Mouse (Mus musculus): Measurements from ENCODE around the gene Slc4a1ap. TPM values are rescaled to one million over a fixed set of nuclear protein-coding genes. Genes with fewer than 3 reads are reported as not detected.
A peak's percentile ranks its signal among the peaks of the same experiment; 100 is the strongest.

The Slc4a1ap gene
- polyA plus RNA-seq, 1 experiment from 2014 or later: 15.2 TPM

- H3K27me3 ChIP-seq (ENCODE audit: control insufficient read depth, insufficient read depth, low read length): no peaks in the 10 kb centered on the region
- TF ChIP-seq CTCF (IDR thresholded peaks at IDR 0.05; ENCODE audit: low read depth) (no peak), EP300 (optimal IDR thresholded peaks at IDR 0.05) (no peak)
- DNase-seq (ENCODE audit: low spot score): no peak
- no peaks in the 10 kb centered on the region for H3K36me3 ChIP-seq (ENCODE audit: control insufficient read depth, insufficient read depth, low read length)
- no peak overlapping the region for H3K4me2 ChIP-seq (replicated peaks; ENCODE audit: low read depth)
- 71% methylated on average over 3 of the region's 3 CpGs for WGBS
- no peaks in the 10 kb centered on the region for H3K4me1 ChIP-seq (replicated peaks; ENCODE audit: control insufficient read depth, insufficient read depth)
- no peak overlapping the region for H3K27ac ChIP-seq (replicated peaks)
- no peak for ATAC-seq (ENCODE audit: low FRiP score, low TSS enrichment)
- no peak overlapping the region for H3K4me3 ChIP-seq (ENCODE audit: low read depth, low read length)
- H3K9me3 ChIP-seq (ENCODE audit: control insufficient read depth, low read length): no peaks in the 10 kb centered on the region
- H3K9ac ChIP-seq (ENCODE audit: low read length): no peak overlapping the region
Measured at GRCm38 (mm10) chr5:31573722-31574121, 46.9 kb downstream of the Slc4a1ap start.

- H3K36me3 ChIP-seq (ENCODE audit: control insufficient read depth, insufficient read depth, low read length): no peaks in the 10 kb centered on the region
- TF ChIP-seq CTCF (IDR thresholded peaks at IDR 0.05; ENCODE audit: low read depth) (no peak), EP300 (optimal IDR thresholded peaks at IDR 0.05) (no peak)
- DNase-seq (ENCODE audit: low spot score) (no peak), ATAC-seq (ENCODE audit: low FRiP score, low TSS enrichment) (peak; percentile 87)
- no peaks in the 10 kb centered on the region for H3K9me3 ChIP-seq (ENCODE audit: control insufficient read depth, low read length)
- H3K9ac ChIP-seq (ENCODE audit: low read length): no peak overlapping the region
- H3K27me3 ChIP-seq (ENCODE audit: control insufficient read depth, insufficient read depth, low read length): no peaks in the 10 kb centered on the region
- no peak overlapping the region for H3K4me2 ChIP-seq (replicated peaks; ENCODE audit: low read depth)
- 58% methylated on average over 7 of the region's 7 CpGs for WGBS
- H3K4me1 ChIP-seq (replicated peaks; ENCODE audit: control insufficient read depth, insufficient read depth): no peaks in the 10 kb centered on the region
- no peak overlapping the region for H3K27ac ChIP-seq (replicated peaks)
- no peak overlapping the region for H3K4me3 ChIP-seq (ENCODE audit: low read depth, low read length)
Measured at GRCm38 (mm10) chr5:31576539-31576975, 49.8 kb downstream of the Slc4a1ap start.

- DNase-seq (ENCODE audit: low spot score) (no peak), ATAC-seq (ENCODE audit: low FRiP score, low TSS enrichment) (no peak)
- TF ChIP-seq CTCF (IDR thresholded peaks at IDR 0.05; ENCODE audit: low read depth) (no peak), EP300 (optimal IDR thresholded peaks at IDR 0.05) (no peak)
- H3K27ac ChIP-seq (replicated peaks): no peak overlapping the region
- no peaks in the 10 kb centered on the region for H3K36me3 ChIP-seq (ENCODE audit: control insufficient read depth, insufficient read depth, low read length)
- H3K27me3 ChIP-seq (ENCODE audit: control insufficient read depth, insufficient read depth, low read length): no peaks in the 10 kb centered on the region
- H3K9me3 ChIP-seq (ENCODE audit: control insufficient read depth, low read length): no peaks in the 10 kb centered on the region
- H3K9ac ChIP-seq (ENCODE audit: low read length): no peak overlapping the region
- no peaks in the 10 kb centered on the region for H3K4me1 ChIP-seq (replicated peaks; ENCODE audit: control insufficient read depth, insufficient read depth)
- 69% methylated on average over 6 of the region's 6 CpGs for WGBS
- H3K4me3 ChIP-seq (ENCODE audit: low read depth, low read length): no peak overlapping the region
- no peak overlapping the region for H3K4me2 ChIP-seq (replicated peaks; ENCODE audit: low read depth)
Measured at GRCm38 (mm10) chr5:31581263-31581662, 54.5 kb downstream of the Slc4a1ap start.

- no peak; the same call in 1 of the 2 replicates for ATAC-seq (ENCODE audit: low FRiP score, low TSS enrichment)
- Histone ChIP-seq H3K36me3 (ENCODE audit: control insufficient read depth, insufficient read depth, low read length) (no peaks in the 10 kb centered on the region), H3K27ac (replicated peaks) (no peak overlapping the region), H3K4me1 (replicated peaks; ENCODE audit: control insufficient read depth, insufficient read depth) (no peaks in the 10 kb centered on the region), H3K4me3 (ENCODE audit: low read depth, low read length) (no peak overlapping the region), H3K4me2 (replicated peaks; ENCODE audit: low read depth) (no peak overlapping the region), H3K27me3 (ENCODE audit: control insufficient read depth, insufficient read depth, low read length) (no peaks in the 10 kb centered on the region), H3K9ac (ENCODE audit: low read length) (no peak overlapping the region), H3K9me3 (ENCODE audit: control insufficient read depth, low read length) (no peaks in the 10 kb centered on the region)
- DNase-seq (ENCODE audit: low spot score): no peak
- 66% methylated on average over 3 of the region's 3 CpGs for WGBS
- no peak for TF ChIP-seq EP300 (optimal IDR thresholded peaks at IDR 0.05)
- TF ChIP-seq CTCF (IDR thresholded peaks at IDR 0.05; ENCODE audit: low read depth): no peak
Measured at GRCm38 (mm10) chr5:31581932-31582331, 55.1 kb downstream of the Slc4a1ap start.

GRCm38 (mm10) chr5:31583261-31583660 lies 56.5 kb downstream of the Slc4a1ap start:
- Histone ChIP-seq H3K36me3 (ENCODE audit: control insufficient read depth, insufficient read depth, low read length) (no peaks in the 10 kb centered on the region), H3K4me3 (ENCODE audit: low read depth, low read length) (no peak overlapping the region), H3K9me3 (ENCODE audit: control insufficient read depth, low read length) (no peaks in the 10 kb centered on the region), H3K27ac (replicated peaks) (no peak overlapping the region), H3K4me2 (replicated peaks; ENCODE audit: low read depth) (no peak overlapping the region), H3K4me1 (replicated peaks; ENCODE audit: control insufficient read depth, insufficient read depth) (no peaks in the 10 kb centered on the region), H3K27me3 (ENCODE audit: control insufficient read depth, insufficient read depth, low read length) (no peaks in the 10 kb centered on the region), H3K9ac (ENCODE audit: low read length) (no peak overlapping the region)
- WGBS: 73% methylated on average over 2 of the region's 2 CpGs
- DNase-seq (ENCODE audit: low spot score): no peak
- ATAC-seq (ENCODE audit: low FRiP score, low TSS enrichment): no peak
- no peak for TF ChIP-seq CTCF (IDR thresholded peaks at IDR 0.05; ENCODE audit: low read depth)

- Histone ChIP-seq H3K36me3 (ENCODE audit: control insufficient read depth, insufficient read depth, low read length) (no peaks in the 10 kb centered on the region), H3K4me2 (replicated peaks; ENCODE audit: low read depth) (no peak overlapping the region), H3K27ac (replicated peaks) (no peak overlapping the region), H3K27me3 (ENCODE audit: control insufficient read depth, insufficient read depth, low read length) (no peaks in the 10 kb centered on the region), H3K4me3 (ENCODE audit: low read depth, low read length) (no peak overlapping the region), H3K9me3 (ENCODE audit: control insufficient read depth, low read length) (no peaks in the 10 kb centered on the region; the same call in 1 of the 2 replicates), H3K9ac (ENCODE audit: low read length) (no peak overlapping the region), H3K4me1 (replicated peaks; ENCODE audit: control insufficient read depth, insufficient read depth) (no peaks in the 10 kb centered on the region)
- WGBS: 93% methylated on average over 4 of the region's 4 CpGs
- no peak for TF ChIP-seq CTCF (IDR thresholded peaks at IDR 0.05; ENCODE audit: low read depth)
- TF ChIP-seq EP300 (optimal IDR thresholded peaks at IDR 0.05): no peak
- ATAC-seq (ENCODE audit: low FRiP score, low TSS enrichment) (no peak), DNase-seq (ENCODE audit: low spot score) (no peak)
Measured at GRCm38 (mm10) chr5:31585526-31585925, 58.7 kb downstream of the Slc4a1ap start.
